Mouse (Mus musculus): Measurements from ENCODE around the gene Mymx.

Mymx gene

DNA sequence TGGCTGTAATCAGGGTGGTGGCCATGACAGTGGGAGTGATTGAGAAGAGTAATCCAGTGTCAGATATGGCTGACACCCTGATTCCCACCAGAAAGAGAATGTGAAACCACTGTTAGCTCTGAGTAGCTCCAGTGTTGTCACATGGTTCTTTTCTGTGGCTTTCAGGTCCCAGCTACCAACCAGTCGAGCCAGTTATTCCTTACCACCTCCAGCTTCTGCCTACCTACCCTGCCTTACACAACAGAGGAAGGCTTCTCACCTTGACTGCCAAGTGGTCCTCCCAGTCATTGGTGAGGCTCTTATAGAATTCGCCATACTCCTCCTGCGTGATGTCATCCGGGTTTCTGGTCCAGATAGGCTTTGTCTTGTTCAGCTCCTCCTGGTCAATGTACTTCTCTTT lies 31.9 kb downstream of the Mymx start:
- no peak for DNase-seq

GRCm38 (mm10) chr17:45568990-45569389 lies 32.9 kb downstream of the Mymx start:
- no peak for DNase-seq

GRCm38 (mm10) chr17:45567162-45567601 lies 34.7 kb downstream of the Mymx start:
- no peak for DNase-seq

- DNase-seq: peak in 1 of 2 experiments; percentile 31
Observed at GRCm38 (mm10) chr17:45566360-45567161, 35.3 kb downstream of the Mymx start.

DNA sequence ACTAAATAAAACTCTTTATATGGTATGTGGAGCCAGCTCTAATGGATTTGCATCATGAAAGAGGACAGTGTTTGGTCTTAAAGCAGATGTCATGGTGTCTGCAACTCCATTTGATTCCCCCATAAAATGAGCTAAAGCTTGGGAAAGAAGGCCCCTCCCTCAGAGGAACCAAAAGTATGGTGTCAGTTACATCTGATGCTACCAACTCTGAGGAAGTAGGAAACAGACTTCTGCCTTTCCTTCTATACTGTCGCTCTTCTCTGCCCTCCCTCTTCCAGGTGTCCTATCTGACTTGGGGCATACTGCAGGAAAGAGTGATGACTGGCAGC lies 35.9 kb downstream of the Mymx start:
- no peak for DNase-seq

DNA sequence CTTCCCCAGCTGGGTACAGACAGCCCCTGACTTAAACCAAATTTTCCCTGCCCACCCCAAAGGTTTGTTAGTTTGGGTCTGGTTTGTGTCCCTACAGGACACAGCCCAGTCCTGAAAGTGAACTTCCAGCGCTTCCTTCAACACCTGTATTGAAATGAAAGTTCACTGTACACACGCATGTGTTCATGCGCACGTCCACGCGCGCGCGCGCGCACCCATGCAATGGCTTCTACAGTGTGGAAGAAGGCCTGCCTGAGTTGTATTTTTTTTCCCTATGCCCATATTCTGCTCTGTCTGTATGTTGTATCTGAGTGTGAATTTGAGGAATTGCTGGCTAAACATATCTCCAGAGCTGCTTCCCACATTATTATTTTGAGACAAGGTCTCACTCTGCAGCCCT lies 36.8 kb downstream of the Mymx start:
- DNase-seq: no peak

GRCm38 (mm10) chr17:45564531-45565084 lies 37.3 kb downstream of the Mymx start:
- peak; percentile 30 to 57 for DNase-seq

DNA sequence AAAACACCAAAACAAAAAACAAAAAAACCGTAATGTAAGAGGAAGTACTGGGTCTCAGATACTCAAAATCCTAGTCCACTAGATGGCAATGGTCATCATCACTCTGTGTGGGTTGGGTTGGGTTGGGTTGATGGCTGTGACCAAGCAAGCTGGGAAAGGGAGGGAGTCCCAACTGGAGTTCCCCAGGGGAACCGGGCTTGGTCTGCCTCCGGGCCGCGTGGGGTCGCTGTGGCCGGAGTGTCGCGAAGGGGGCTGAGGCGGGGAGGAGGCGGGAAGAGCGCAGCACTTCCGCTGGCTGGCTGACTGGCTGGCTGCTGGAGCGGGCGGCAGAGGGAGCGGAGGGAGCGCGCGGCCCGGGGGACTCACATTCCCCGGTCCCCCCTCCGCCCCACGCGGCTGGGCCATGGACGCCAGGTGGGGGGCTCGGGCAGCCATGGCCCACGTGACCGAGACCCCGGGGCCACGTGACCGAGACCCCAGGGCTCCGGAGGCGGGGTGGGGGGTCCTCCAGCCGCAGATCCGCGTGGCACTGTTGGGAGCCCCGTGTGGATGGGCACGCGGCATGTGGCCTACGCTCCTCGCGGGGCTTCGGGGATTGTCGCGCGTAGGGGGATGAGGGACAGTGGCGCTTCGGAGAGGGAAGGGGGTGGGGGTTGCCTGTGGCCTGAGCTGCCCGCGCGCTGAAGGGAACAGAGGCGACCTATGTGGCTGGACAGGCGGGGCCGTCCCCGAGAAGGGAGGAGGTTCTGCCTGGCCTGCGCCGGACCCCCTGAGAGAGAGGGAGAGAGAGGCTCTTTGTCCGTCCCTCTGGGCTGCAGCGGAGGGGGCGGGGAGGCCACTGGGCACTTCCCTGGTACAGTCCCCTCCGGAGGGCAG lies 38.0 kb downstream of the Mymx start, which contains the start of gene Slc35b2:
Gene Slc35b2, plus strand, starts transcription at position 220 of the 876 bp plus-strand sequence.
- DNase-seq: peak; percentile 96 to 97

- no peak for DNase-seq
Observed at GRCm38 (mm10) chr17:45563216-45563615, 38.7 kb downstream of the Mymx start.

DNA sequence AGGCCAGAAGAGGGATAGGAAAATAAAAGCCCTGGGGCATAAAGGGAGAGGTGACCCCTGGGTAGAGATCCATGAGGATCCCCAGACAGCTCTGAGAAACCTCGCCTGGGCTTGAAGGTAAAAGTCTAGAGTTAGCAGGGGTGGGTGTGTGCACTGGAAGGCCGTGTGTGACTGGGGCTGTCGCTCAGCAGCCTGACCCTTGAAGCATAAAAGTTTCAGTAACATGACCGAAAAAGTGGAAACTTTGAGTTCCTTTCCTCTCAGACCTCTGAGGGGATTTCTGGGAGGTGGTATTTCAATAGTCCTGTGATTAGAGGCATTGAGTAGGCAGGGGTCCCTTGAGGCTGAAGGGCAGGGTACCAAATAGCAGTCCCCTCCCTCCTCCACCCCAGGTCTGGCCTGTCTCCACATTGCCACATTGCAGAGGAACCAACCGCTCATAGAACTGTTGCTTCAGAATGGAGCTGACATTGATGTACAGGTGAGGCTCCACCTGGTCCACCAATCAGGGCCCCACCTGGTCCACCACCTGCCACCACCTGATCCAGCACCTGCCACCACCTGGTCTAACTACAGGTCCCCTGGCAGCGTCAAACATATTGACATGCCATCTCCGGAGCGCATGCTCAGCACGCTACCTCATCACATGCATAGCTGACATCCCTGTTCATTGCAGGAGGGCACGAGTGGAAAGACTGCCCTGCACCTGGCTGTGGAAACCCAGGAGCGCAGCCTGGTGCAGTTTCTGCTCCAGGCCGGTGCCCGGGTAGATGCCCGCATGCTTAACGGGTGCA lies 42.0 kb downstream of the Mymx start:
- no peak for DNase-seq

DNA sequence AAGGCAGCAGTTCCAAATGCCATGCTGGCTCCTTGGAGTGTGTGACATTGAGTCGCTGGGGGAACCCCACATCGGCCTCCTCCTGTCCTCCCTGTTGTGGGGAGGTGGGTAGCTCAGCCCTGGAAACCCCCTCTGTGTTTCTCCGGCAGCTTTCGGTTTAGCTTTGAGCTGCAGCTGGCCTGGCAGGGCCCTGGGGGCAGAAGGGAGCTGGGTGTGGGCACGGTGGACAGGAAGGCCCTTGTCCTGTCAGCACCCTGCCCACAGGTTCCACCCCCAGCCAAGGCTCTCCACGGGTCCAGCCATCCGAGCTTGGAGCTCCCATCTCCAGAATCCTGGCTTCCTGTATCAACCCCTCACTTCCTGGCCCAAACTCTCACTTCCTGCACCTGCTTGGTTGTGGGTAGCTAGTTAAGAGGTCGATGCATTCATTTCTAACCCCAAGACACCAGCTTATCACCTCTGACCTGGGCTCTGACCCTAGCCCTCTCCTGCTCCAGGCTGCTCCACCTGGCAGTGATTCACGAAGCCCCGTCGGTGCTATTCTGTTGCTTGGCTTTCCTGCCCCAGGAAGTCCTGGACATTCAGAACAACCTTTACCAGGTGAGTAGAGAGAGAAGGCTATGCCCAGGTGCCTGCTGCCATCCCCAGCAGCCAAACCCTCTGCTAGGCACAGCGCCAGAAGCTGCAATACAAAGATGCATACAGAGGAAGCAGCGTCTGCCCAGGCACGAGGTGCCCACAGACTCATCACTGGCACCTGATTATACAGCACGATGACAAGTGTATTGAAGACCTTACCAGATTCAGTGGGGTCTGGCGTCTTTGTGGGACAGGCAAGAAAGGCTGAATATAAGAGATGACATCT lies 43.7 kb downstream of the Mymx start:
- DNase-seq: peak in 1 of 2 experiments; percentile 10

DNA sequence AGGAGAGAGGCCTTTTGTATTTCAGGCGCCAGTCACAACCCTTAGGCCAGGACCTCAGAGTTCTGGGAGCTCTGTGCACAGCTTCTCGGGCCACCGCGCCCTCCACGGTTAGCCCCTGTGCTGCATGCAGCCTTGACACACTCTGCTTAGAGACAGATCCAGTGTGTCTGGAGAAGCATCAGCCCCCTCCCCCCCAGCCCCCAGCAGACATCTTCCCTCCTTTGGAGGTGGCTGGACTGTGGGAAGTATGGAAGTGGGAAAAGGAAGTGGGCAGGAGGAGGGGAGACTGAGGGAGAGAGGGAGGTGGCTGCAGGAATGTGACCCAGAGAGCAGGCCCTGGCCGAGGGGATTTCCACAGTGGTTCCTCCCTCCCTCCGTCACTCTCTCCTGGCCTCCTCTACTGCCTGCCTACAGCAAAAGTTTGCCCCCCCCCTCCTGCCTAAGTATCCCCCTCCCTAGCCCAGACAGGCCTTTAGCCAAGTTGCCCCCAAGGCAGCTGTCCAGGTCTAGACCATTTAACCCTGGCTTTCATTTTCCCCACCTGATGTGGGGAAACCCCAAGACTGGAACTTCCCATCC lies 44.6 kb downstream of the Mymx start:
- peak in 1 of 2 experiments; percentile 27 for DNase-seq

- peak in 1 of 2 experiments; percentile 3 for DNase-seq
Observed at GRCm38 (mm10) chr17:45556514-45557245, 45.2 kb downstream of the Mymx start.

- no peak for DNase-seq
Observed at GRCm38 (mm10) chr17:45556107-45556489, 45.8 kb downstream of the Mymx start.

DNA sequence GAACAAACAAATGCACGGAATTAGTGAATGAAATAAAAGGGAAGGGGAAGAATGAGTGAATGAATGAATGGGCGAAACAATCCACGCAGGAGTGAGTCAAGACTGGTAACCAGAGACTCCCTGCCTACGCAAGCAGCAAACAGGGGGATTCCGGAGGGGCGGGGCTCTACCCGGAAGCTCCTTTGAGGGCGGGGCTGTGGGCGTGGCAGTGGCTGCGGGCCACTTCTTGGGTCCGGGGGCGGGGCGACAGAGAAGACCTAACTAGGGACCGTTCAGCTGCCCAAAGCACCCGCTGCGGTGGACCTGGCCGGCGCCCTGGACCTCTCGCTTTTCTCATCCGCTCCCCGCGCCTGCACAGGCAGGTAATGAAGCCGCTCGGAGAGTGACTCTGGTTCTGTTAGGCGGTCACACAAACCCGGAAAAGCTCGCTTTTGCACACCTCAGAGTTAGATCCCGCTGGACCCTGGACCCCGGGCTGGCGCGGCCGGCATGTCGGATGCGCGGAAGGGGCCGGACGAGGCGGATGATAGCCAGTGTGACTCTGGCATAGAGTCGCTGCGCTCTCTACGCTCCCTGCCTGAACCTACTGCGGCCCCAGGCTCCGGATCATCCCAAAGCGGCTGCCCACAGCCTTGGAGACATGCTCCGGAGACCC lies 46.3 kb downstream of the Mymx start, which contains the start of gene Nfkbie:
Gene Nfkbie, plus strand, starts transcription at position 252 of the 655 bp plus-strand sequence.
- peak; percentile 99 for DNase-seq

GRCm38 (mm10) chr17:45554420-45554819 lies 47.5 kb downstream of the Mymx start:
- DNase-seq: no peak

GRCm38 (mm10) chr17:45553065-45553464 lies 48.8 kb downstream of the Mymx start:
- DNase-seq: no peak

GRCm38 (mm10) chr17:45551816-45552451 lies 50.0 kb downstream of the Mymx start:
- peak; percentile 86 to 87 for DNase-seq

DNA sequence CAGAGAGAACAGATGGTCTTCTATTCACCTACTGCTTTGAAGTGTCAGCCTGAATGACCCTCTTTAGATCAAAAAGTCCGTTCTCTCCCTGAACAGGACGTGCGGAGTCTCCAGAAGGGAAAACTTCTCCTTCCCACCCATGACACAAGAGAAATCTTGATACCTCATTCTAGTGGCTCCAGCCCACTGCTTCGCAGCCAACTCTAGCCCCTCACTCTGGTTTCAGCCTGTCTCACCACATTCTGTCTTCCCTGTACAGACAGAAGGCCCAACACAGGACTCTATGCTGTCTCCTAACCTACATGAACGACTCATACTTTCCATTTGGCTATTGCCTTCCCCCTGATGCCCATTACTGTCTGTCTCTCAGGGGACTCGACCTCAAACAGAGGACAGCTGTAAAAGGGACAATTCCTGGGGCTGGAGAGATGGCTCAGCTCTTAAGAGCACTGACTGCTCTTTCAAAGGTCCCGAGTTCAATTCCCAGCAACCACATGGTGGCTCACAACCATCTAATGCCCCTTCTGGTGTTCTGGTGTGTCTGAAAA lies 50.6 kb downstream of the Mymx start:
- no peak for DNase-seq
